Mouse (Mus musculus) kidney, adult 2 months (tissue): ENCODE results near the gene Cdc42ep4. TPM values are rescaled to one million over a fixed set of nuclear protein-coding genes. Genes with fewer than 3 reads are reported as not detected.

ENCODE experiments used
- DNase-seq: peaks from one replicate; pipeline ENCODE4 v3.0.0; 2021
- H3K27ac ChIP-seq: fragments of 200-500 bp; 2 replicates; pipeline ENCODE4 v1.5.1; 2012; ENCODE audit warnings: low read depth, low read length, control low read depth, inconsistent platforms; ENCODE audit not compliant: insufficient read depth
- H3K27me3 ChIP-seq: fragments of 200-500 bp; replicated peaks from 2 replicates; pipeline ENCODE4 v1.6.1; 2012; ENCODE audit warnings: mild to moderate bottlenecking, moderate library complexity, low read length, inconsistent platforms; ENCODE audit not compliant: control insufficient read depth, insufficient read depth
- H3K36me3 ChIP-seq: fragments of 200-500 bp; 2 replicates; pipeline ENCODE4 v1.6.1; 2012; ENCODE audit warnings: mild to moderate bottlenecking, moderate library complexity, low read length, inconsistent platforms; ENCODE audit not compliant: control insufficient read depth, insufficient read depth
- H3K4me1 ChIP-seq: fragments of 200-500 bp; 2 replicates; pipeline ENCODE4 v1.6.1; 2011; ENCODE audit warnings: low read length; ENCODE audit not compliant: control insufficient read depth, insufficient read depth
- H3K4me3 ChIP-seq: fragments of 200-500 bp; 2 replicates; pipeline ENCODE4 v1.5.1; 2011; ENCODE audit warnings: mild to moderate bottlenecking, low read depth, low read length, control low read depth; ENCODE audit not compliant: insufficient read depth
- CTCF ChIP-seq: fragments of 200-500 bp; conservative IDR thresholded peaks from 2 replicates; pipeline ENCODE4 v1.5.1; 2011; ENCODE audit warnings: low read depth, mild to moderate bottlenecking, control low read depth, low read length, moderate library complexity, mixed read lengths; ENCODE audit not compliant: insufficient read depth, insufficient read length
- POLR2A ChIP-seq: fragments of 200-500 bp; IDR thresholded peaks from one replicate; pipeline ENCODE4 v1.6.1; 2011; ENCODE audit warnings: low read depth, low read length, control low read depth
- WGBS: fragments of 180-500 bp; shearing (Covaris S2); methylation state at CpG from one replicate; pipeline ENCODE4 v1.1.7; 2018; 5-methylcytosine and 5-hydroxymethylcytosine counted together
- polyA plus RNA-seq: library from polyadenylated mRNA; depleted of rRNA; stranded (reverse); fragments of >200 nt; gene quantifications from 2 replicates; pipeline ENCODE4 v1.2.3, GENCODE M21; 2012

Gene Cdc42ep4
- polyA plus RNA-seq, 1 experiment: 18.0 TPM

- H3K27ac ChIP-seq: peak overlapping the region; percentile 79
- no peak for DNase-seq
- H3K27me3 ChIP-seq: no peaks in the 10 kb centered on the region
- WGBS: 21% methylated on average over 9 of the region's 9 CpGs
- H3K36me3 ChIP-seq: no peaks in the 10 kb centered on the region
- peak overlapping the region; percentile 68 for H3K4me3 ChIP-seq
- H3K4me1 ChIP-seq: peaks cover 9% of the 10 kb centered on the region; the same call in 1 of the 2 replicates
- no peak for TF ChIP-seq CTCF
- TF ChIP-seq POLR2A: no peak
Measured at GRCm38 (mm10) chr11:113749749-113750351, 1.8 kb downstream of the Cdc42ep4 start.

DNA sequence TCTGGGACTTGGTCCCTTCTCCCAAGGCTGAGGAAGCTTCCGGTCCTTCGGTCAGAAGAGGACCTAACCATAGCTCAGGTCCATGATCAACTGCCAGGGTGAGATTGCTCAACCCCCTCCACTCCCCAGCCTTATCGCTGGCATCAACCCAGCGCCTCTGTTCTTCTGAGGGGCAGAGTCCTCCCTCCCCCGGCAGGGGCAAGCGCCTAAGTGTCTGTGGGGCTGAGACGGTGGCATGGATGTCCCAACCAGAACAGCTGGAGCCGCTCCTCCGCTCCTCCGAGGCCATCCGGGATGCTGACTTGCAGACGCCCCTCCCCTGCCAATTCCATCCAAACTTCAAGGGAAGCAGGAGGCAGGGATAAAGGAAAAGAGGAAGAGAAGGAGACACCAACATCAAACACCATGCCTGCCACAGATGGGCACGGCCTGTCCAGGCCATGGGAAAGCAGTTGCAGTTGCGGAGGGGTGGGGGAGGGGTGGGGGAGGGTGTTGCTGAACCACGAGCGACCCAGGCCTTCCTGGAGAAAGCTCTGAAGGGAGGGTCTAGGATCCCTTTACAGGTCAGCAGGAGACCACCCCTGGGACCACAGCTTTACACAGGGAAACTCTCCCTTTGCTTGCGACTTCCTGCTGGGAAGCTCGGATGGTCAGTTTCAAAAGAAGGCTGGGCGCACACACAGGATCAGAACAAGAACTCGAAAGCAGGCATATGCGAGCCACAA, 2.7 kb downstream of the Cdc42ep4 start:
- Histone ChIP-seq H3K27ac (peak overlapping the region; percentile 79), H3K4me3 (peak overlapping the region; percentile 68), H3K36me3 (no peaks in the 10 kb centered on the region), H3K27me3 (no peaks in the 10 kb centered on the region), H3K4me1 (peaks cover 9% of the 10 kb centered on the region; the same call in 1 of the 2 replicates)
- TF ChIP-seq POLR2A (no peak), CTCF (no peak)
- 36% methylated on average over 21 of the region's 21 CpGs for WGBS
- DNase-seq: peak; percentile 60

DNA sequence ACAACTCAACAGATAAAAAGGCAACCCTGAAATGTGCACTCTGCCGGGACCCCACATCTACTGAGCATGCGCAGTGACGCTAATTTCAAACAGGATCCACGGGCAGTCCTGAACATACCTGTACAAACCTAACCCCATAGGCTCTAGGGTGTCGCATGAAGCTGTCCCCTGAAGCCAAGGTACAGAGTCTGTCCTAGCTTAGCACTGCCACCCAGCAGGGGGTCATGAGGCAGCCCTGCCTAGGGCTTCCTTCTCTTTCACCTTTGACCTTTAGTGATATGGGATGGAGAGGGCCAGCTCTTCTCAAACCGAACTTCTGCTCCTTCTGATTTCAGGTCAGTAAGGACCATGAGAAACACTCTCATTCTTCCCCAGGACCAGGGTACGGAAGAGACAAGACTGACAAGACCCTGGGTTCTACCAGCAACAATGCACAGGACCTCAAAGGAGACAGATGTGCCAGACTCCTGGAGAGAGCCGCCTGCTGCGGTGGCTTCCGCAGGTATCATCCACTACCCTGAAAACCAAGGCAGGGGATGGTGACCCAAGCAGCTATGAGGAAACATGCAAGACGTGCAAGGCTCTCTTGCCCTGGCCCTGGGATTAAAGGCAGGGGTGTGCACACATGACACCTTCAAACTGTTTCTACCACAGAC, 3.8 kb downstream of the Cdc42ep4 start:
- WGBS: 78% methylated on average over 11 of the region's 11 CpGs
- H3K27me3 ChIP-seq: no peaks in the 10 kb centered on the region
- TF ChIP-seq CTCF (no peak), POLR2A (no peak)
- no peaks in the 10 kb centered on the region for H3K36me3 ChIP-seq
- no peak for DNase-seq
- H3K4me3 ChIP-seq: no peak overlapping the region
- peaks cover 9% of the 10 kb centered on the region; the same call in 1 of the 2 replicates for H3K4me1 ChIP-seq
- H3K27ac ChIP-seq: peak overlapping the region; percentile 47

- peak; percentile 89 for DNase-seq
- TF ChIP-seq POLR2A: no peak
- peaks cover 8% of the 10 kb centered on the region; the same call in 1 of the 2 replicates for H3K4me1 ChIP-seq
- WGBS: 58% methylated on average over 16 of the region's 16 CpGs
- H3K4me3 ChIP-seq: peak overlapping the region; percentile 28; the same call in 1 of the 2 replicates
- H3K27me3 ChIP-seq: no peaks in the 10 kb centered on the region
- no peaks in the 10 kb centered on the region for H3K36me3 ChIP-seq
- peak overlapping the region; percentile 47 for H3K27ac ChIP-seq
Measured at GRCm38 (mm10) chr11:113747056-113747455, 4.6 kb downstream of the Cdc42ep4 start.

GRCm38 (mm10) chr11:113745961-113746360, 5.7 kb downstream of the Cdc42ep4 start:
- H3K36me3 ChIP-seq: no peaks in the 10 kb centered on the region
- WGBS: 55% methylated on average over 4 of the region's 4 CpGs
- no peaks in the 10 kb centered on the region for H3K27me3 ChIP-seq
- no peak for DNase-seq
- peaks cover 6% of the 10 kb centered on the region; the same call in 1 of the 2 replicates for H3K4me1 ChIP-seq
- H3K27ac ChIP-seq: no peak overlapping the region
- no peak overlapping the region for H3K4me3 ChIP-seq
- no peak for TF ChIP-seq POLR2A
- no peak for TF ChIP-seq CTCF

DNA sequence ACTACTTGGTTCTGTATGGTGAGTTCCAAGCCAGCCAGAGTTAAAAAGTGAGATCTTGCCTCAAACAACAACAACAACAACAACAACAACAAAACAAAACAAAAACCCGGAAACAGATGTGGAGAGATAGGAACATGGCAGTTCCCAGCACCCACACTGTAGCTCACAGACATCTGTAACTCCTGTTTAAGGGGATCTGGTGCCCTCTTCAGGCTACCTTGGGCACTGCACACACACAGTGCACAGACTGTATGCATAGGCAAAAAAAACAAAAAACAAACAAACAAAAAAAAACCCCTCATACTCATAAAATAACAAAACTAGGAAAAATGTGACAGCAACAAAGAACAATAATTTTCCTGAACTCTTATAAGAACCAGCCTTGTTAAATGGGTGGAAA, 8.7 kb downstream of the Cdc42ep4 start:
- Histone ChIP-seq H3K4me3 (no peak overlapping the region), H3K27ac (no peak overlapping the region), H3K27me3 (no peaks in the 10 kb centered on the region), H3K4me1 (peaks cover 19% of the 10 kb centered on the region), H3K36me3 (no peaks in the 10 kb centered on the region)
- TF ChIP-seq CTCF: peak; percentile 27; the same call in 1 of the 2 replicates
- TF ChIP-seq POLR2A: no peak
- WGBS: 95% methylated on average over 1 of the region's 1 CpGs
- no peak for DNase-seq

DNA sequence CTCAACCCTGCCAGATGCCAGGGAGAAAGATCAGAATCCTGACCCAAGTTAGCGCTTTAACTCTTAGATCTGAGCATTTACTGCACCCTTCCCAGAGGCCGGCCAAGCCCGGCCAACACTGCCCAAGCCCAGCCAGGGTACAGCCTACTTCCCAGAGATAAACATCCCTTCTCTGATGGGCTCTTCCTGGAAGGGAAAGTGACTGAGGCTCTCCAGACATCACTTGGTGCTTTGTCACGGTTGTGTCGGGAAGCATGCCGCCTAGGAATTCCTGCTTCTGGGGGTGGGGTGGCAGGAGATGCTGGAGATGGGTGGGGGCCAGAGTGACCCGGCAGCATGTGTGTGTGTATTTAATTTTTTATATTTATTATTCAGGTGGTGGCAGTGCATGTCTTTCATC, 11.6 kb downstream of the Cdc42ep4 start:
- Histone ChIP-seq H3K4me3 (no peak overlapping the region), H3K27me3 (no peaks in the 10 kb centered on the region), H3K36me3 (no peaks in the 10 kb centered on the region), H3K4me1 (peaks cover 28% of the 10 kb centered on the region), H3K27ac (peak overlapping the region; percentile 58)
- WGBS: 50% methylated on average over 7 of the region's 7 CpGs
- TF ChIP-seq POLR2A: no peak
- TF ChIP-seq CTCF: no peak
- DNase-seq: peak; percentile 64
